Mouse (Mus musculus) kidney, adult 18-20 months (tissue): Measurements from ENCODE around the gene Mier2.

Experiments
- DNase-seq: peaks from one replicate; pipeline ENCODE4 v3.0.0; 2021

The Mier2 gene

GRCm38 (mm10) chr10:79554330-79555237 lies at the start of gene Mier2:
Gene Mier2 (minus strand): TSS chr10:79555199.
- peak; percentile 80 for DNase-seq

DNA sequence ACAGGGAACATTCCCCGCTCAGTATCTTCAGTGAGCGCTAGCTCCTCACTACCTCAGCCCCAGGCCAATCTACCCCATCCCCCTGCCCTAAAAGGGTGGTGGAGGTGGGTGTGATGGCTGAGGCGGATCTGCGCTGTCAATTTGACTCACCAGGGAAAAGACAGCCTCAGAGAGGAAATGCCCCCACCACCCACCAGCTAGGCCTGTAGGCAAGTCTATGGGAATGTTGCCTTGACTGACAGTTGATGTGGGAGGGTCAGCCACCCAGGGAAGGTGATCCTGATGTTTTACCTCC lies 42.9 kb upstream of the Mier2 start:
- no peak for DNase-seq

DNA sequence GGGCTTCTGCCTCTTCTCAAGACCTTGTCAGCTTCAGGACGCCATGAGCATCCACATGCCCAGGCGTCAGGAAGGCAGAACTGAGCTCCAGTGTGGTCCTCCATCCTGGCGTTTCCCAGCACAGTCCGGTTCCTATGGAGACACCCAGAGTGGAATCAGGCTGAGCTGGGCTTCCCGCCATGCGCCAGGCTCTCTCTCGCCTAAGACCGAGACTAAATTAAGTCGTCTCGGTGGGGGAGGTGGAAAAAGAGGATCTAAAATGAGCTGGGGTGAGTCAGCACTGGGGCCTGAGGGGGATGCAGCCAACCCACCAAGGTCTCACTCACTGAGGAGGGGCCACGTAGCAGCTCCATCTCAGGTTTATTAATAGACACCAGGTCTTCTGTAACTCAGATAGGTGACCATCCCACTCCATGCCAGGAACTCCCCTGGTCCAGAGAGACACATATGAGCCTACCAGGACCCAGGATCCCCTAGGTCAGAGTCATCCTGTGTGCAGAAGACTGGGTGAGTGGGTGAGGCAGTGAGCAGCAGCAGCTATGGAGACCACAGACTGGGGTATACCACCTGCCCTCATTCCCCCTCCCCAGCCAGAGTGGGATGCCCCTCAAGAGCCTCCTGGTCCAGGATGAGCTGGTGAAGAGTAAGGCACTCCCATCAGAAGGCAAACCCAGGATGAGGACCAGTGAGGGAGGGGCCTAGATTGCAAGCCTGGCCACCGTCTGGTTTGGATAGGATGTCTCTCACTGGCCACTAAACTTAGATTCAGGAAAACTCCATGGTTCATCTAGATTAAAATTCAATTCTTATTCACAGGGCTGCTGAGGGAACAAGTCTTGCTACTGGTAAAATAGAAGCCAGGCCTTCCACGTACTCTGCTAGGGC lies 42.3 kb upstream of the Mier2 start:
- no peak for DNase-seq

GRCm38 (mm10) chr10:79595590-79595929 lies 40.6 kb upstream of the Mier2 start:
- no peak for DNase-seq

DNA sequence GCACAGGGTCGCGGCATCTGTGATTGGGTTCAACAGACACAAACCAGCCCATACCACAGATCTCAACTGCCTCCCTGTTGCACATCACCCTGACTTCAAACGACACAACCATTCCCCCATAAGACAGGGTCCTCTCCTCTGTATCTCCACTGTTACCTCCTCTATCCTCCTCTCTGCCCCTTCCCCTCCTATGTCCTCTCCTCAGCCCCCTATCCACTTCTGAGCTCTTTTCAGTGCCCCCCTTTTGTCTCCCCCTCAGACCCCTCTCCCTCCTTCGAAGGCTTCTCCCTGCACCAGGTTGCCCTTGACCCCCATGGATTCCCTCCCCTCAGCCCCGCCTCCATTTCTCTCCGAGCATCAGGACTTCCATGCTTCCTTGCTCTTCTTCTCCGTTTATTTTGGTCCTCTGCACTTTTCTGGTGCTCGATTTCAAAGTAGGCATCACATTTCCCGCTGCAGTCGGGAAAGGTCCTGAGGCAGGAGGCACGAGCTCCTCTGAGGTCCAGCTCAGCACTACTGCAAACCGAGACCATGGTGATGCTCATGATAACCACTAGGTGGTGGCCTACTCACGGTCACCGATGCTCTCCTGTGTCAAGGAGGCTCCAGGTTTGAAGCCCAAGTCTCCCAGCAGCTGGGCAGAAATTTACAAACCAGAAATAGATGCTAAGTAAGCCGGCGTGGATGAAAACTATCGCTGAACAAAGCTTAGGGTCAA lies 40.0 kb upstream of the Mier2 start:
- peak; percentile 52 for DNase-seq

GRCm38 (mm10) chr10:79594111-79594510 lies 39.1 kb upstream of the Mier2 start:
- DNase-seq = no peak

DNA sequence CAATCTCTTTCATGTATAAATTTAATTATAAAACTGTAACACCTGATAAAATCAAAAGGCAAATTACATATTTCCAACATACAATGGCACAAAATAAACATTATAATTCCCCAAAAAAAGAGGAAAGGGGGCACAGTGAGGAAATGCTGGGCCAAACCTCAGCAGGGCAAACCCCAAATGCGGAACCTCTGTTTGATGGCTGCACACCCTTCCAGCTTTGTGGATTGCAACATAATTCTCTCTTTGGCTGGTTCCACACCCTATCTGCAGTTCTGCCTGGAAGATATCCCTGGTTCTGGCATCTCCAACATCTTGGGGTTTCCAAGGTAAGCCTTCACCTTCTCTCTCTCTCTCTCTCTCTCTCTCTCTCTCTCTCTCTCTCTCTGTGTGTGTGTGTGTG lies 35.7 kb upstream of the Mier2 start:
- no peak for DNase-seq

GRCm38 (mm10) chr10:79587752-79588126 lies 32.7 kb upstream of the Mier2 start:
- no peak for DNase-seq

- no peak for DNase-seq
Measured at GRCm38 (mm10) chr10:79587061-79587751, 32.2 kb upstream of the Mier2 start, which contains the start of gene Theg. Gene Theg (minus strand): TSS chr10:79587331.

GRCm38 (mm10) chr10:79586243-79586642 lies 31.2 kb upstream of the Mier2 start:
- no peak for DNase-seq

DNA sequence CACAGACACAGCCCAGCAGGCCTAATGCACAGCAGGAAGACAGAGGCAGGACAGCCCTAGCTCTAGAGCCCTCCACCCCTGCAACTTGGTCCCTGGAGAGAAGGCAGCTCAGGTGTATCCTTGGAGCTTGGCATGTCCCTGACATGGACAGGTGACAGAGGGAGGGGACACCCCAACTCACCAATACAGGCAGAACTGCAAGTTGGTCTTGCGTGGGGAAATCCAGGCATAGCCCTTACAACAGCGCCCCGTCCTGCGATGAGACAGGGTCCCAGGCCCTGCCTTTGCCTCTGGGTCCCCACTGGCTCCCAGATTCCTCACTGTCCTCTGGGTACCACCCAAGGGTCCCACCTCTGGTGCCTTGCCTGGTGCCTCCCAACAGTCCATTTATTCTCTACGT lies 30.7 kb upstream of the Mier2 start:
- DNase-seq = no peak

- no peak for DNase-seq
Measured at GRCm38 (mm10) chr10:79585136-79585535, 30.1 kb upstream of the Mier2 start.

- no peak for DNase-seq
Measured at GRCm38 (mm10) chr10:79584426-79584825, 29.4 kb upstream of the Mier2 start.

GRCm38 (mm10) chr10:79584021-79584420 lies 29.0 kb upstream of the Mier2 start:
- no peak for DNase-seq

GRCm38 (mm10) chr10:79581501-79581900 lies 26.5 kb upstream of the Mier2 start:
- no peak for DNase-seq

GRCm38 (mm10) chr10:79580811-79581210 lies 25.8 kb upstream of the Mier2 start:
- peak; percentile 32 for DNase-seq

- DNase-seq = no peak
Measured at GRCm38 (mm10) chr10:79580356-79580755, 25.4 kb upstream of the Mier2 start.

GRCm38 (mm10) chr10:79579781-79580180 lies 24.8 kb upstream of the Mier2 start:
- DNase-seq = no peak

DNA sequence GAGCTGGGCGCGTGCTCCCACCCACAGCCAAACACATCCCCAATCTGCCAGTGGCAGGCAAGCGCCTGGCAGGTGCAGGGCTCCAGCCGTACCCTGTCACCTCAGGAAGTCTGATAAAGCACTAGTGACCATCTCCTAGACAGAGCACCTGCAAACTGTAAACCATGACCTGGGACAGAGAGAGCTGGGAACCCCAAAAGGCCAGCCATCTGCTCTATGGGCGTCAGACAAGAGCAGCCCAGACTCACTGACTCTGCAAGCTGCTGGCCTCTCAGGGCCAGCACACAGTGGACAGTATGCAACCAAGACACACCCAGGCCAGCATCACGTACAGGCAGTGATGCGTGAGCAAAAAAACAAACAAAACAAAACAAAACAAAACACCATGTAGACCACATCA lies 23.9 kb upstream of the Mier2 start:
- DNase-seq = no peak

DNA sequence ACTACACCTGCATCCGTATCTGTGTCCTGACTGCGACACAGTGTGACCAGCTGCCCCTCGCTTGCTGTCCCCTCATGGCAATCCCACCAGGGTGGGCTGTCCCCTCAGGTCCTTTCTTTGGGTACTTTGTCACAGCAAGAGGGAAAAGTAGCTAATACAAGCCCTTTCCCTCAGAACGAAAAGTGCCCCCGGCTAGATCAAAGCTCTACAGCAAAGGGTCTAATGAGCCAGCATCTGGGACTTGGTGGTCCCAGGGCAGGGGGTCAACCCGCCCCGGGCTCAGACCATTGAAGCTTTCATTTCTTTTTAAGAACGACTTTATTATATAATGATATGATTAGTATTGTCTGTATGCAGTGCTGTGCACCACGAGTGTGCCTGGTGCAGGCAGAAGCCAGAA lies 23.3 kb upstream of the Mier2 start:
- DNase-seq = no peak

DNA sequence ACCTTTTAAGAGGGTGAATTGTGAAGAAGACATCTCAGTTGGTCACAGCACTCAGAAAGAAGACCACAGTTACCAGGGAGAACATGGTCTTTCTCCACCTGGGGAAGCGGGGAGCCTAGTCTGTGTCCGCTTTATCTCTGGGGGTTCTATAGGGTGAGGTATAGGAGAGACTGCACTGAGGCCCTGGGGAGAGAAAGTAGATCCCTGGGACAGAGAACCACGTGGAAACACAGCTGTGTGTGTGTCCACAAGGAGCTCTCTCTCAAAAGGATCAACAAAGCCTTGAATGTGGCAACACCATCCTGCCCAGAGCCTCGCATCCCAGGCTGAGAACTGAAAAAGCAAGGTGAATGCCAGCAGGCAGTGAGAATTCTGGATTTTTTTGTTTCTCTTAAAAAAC lies 22.4 kb upstream of the Mier2 start:
- no peak for DNase-seq

GRCm38 (mm10) chr10:79575754-79576153 lies 20.8 kb upstream of the Mier2 start:
- DNase-seq = no peak

GRCm38 (mm10) chr10:79574796-79575195 lies 19.8 kb upstream of the Mier2 start:
- DNase-seq = no peak
